Mouse (Mus musculus) limb, embryonic 13.5 days (tissue): ENCODE measurements around the gene 6430571L13Rik. TPM values are rescaled to one million over a fixed set of nuclear protein-coding genes. Genes with fewer than 3 reads are reported as not detected.

Source experiments
- ATAC-seq: fragments of 200-750 bp; cut with Nextera tagmentation; 2 replicates; pipeline ENCODE4 v1.8.0; 2017; ENCODE audit warnings: low read depth, moderate number of reproducible peaks, moderate TSS enrichment; ENCODE audit not compliant: low FRiP score
- H3K27ac ChIP-seq: fragments of 300-500 bp; sonication (generic); 2 replicates; pipeline ENCODE4 v1.5.1; 2015; ENCODE audit warnings: inconsistent platforms, mild to moderate bottlenecking, moderate library complexity
- H3K27me3 ChIP-seq: fragments of 300-500 bp; sonication (generic); 2 replicates; pipeline ENCODE4 v1.6.1; 2015; ENCODE audit warnings: mild to moderate bottlenecking, inconsistent platforms
- H3K36me3 ChIP-seq: fragments of 300-500 bp; sonication (generic); 2 replicates; pipeline ENCODE4 v1.6.1; 2015; ENCODE audit warnings: inconsistent platforms, mild to moderate bottlenecking, moderate library complexity
- H3K4me1 ChIP-seq: fragments of 300-500 bp; sonication (generic); 2 replicates; pipeline ENCODE4 v1.6.1; 2015; ENCODE audit warnings: inconsistent platforms
- H3K4me2 ChIP-seq: fragments of 300-500 bp; sonication (generic); replicated peaks from 2 replicates; pipeline ENCODE4 v1.6.1; 2015; ENCODE audit warnings: inconsistent platforms, mild to moderate bottlenecking, moderate library complexity
- H3K4me3 ChIP-seq: fragments of 300-500 bp; sonication (generic); 2 replicates; pipeline ENCODE4 v1.5.1; 2015; ENCODE audit warnings: moderate library complexity, mild to moderate bottlenecking, inconsistent platforms
- H3K9ac ChIP-seq: fragments of 300-500 bp; sonication (generic); 2 replicates; pipeline ENCODE4 v1.6.1; 2015; ENCODE audit warnings: mild to moderate bottlenecking, inconsistent platforms
- H3K9me3 ChIP-seq: fragments of 300-500 bp; sonication (generic); 2 replicates; pipeline ENCODE4 v1.6.1; 2016; ENCODE audit warnings: inconsistent platforms
- WGBS: fragments of 180-500 bp; shearing (Covaris S2); methylation state at CpG from one replicate; pipeline ENCODE4 v1.1.7; 2015; 5-methylcytosine and 5-hydroxymethylcytosine counted together
- polyA plus RNA-seq: library from polyadenylated mRNA; unstranded; fragments of >200 nt; fragmentation: Nextera tagmentation; extraction: Ambion mirVana; gene quantifications from 2 replicates; pipeline ENCODE4 v1.2.1, GENCODE M21; 2015

Gene 6430571L13Rik
- 1.1 TPM in 2 replicates for polyA plus RNA-seq

DNA sequence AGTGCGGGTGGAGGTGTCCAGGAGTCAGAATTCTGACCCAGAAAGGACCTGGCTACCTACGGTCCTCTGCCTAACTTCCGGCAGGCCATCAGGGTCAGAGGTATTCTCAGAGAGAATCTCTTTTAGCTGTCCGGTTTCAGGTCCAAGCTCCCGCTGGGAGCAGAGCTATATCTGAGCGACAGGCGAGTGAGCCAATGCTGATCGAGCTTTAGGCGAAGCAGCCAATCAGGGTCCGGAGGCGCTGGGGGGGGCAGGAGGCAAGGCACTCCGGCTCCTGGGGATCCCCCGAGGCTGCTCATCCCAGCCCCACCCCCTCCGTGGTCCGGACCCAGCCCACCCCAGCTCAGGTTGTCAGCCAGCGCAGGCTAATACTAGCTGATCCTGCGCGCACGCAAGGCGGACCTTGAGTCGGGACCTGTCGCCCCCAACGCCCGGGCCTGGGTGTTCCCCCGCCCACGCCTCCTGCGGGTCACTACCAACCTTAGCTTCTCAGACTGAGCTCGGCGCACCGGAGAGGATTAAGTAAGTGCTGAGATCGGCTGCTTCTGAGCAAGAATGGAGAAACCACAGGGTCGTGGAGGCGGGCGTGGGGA lies at the start of gene 6430571L13Rik:
6430571L13Rik (plus strand) TSS at position 336 of the 593 bp plus-strand sequence.
- Histone ChIP-seq H3K27ac (no peak within 1 kb of the TSS), H3K36me3 (no peaks in the 10 kb centered on the region)
- WGBS = under 1% methylated on average over 34 of the region's 34 CpGs

DNA sequence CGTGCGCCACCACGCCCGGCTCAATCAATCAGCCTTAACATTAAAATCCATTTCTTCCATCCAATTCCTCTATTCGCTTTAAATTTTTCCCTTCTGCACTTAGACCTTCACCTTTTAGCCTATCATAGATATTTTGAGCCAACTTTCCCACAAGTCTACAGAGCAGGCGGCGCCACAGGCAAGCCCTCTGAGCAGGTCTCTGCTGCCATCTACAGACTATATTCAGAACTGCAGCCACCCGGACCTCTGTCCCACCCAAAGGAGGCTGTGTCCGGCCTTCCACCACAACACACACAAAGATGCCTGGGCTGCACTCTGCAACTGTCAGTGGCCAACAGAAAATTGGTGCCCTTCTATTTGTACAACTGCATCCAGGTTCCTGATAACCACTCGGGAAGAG lies 49.5 kb upstream of the 6430571L13Rik start:
- WGBS = 28% methylated on average over 10 of the region's 10 CpGs
- no peak overlapping the region for H3K4me3 ChIP-seq
- H3K9ac ChIP-seq = no peak overlapping the region
- ATAC-seq = no peak
- H3K4me2 ChIP-seq = no peak overlapping the region
- H3K36me3 ChIP-seq = no peaks in the 10 kb centered on the region
- H3K27ac ChIP-seq = no peak overlapping the region
- no peaks in the 10 kb centered on the region for H3K9me3 ChIP-seq
- H3K27me3 ChIP-seq = peaks cover 21% of the 10 kb centered on the region
- H3K4me1 ChIP-seq = peaks cover 12% of the 10 kb centered on the region

More for the DNA sequence above, at the start of gene 6430571L13Rik:
- Histone ChIP-seq H3K4me1 (peaks cover 19% of the 10 kb centered on the region), H3K4me3 (peak within 1 kb of the TSS; percentile 60), H3K4me2 (peak within 1 kb of the TSS; percentile 80), H3K9ac (peak within 1 kb of the TSS; percentile 62), H3K27me3 (peaks cover 31% of the 10 kb centered on the region), H3K9me3 (no peaks in the 10 kb centered on the region)
- ATAC-seq = peak; percentile 92

DNA sequence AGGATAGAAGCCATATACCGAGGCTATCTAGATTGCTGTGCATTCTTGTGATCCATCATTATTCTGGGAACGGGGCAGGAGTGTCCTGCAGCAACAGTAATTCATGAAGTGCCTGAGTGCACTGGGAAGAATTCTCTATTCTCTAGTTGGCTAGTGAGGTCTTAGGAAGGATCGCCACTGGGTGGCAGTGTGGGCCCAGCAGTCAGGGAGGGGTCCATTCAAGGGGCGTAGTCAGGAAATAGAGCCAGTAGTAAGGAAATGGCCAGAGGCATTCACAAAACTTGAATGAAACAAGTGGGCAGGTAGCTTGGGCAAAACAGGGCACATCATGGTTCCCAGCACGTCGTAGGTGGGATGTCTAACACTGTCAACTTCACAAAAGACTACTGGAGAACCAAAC lies 46.2 kb upstream of the 6430571L13Rik start:
- WGBS = 5% methylated on average over 6 of the region's 6 CpGs
- Histone ChIP-seq H3K4me1 (peaks cover 32% of the 10 kb centered on the region), H3K9ac (no peak overlapping the region), H3K4me3 (no peak overlapping the region), H3K36me3 (no peaks in the 10 kb centered on the region), H3K27me3 (peaks cover 14% of the 10 kb centered on the region), H3K9me3 (no peaks in the 10 kb centered on the region), H3K4me2 (no peak overlapping the region), H3K27ac (no peak overlapping the region)
- no peak for ATAC-seq

DNA sequence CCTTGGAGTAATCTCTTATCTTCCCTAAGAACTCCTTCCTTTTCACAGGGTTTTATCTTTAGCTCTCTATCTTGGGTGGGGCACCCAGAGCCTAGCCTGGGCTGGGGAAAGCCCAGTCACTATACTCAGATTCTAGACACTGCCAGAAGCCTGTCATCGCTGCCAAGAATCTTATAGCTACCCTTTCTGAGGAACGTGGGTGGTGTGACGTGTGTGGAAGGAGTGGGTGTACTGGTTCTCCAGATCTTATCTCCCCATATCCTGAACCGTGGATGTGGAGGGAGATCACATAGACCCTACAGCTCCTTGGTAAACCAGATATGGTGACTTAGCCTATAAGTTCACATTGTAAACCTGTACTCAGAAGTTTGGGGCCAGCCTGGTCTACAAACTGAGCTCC lies 44.8 kb upstream of the 6430571L13Rik start:
- H3K27ac ChIP-seq = no peak overlapping the region
- H3K4me1 ChIP-seq = peaks cover 23% of the 10 kb centered on the region
- H3K9me3 ChIP-seq = no peaks in the 10 kb centered on the region
- ATAC-seq = no peak
- H3K4me2 ChIP-seq = peak overlapping the region; percentile 77
- H3K27me3 ChIP-seq = peaks cover 14% of the 10 kb centered on the region
- peaks cover 9% of the 10 kb centered on the region for H3K36me3 ChIP-seq
- H3K9ac ChIP-seq = no peak overlapping the region
- 77% methylated on average over 4 of the region's 4 CpGs for WGBS
- peak overlapping the region; percentile 65; the same call in 1 of the 2 replicates for H3K4me3 ChIP-seq

DNA sequence AAGGTAGTCTGAATTCAATTTTAAA lies 44.6 kb upstream of the 6430571L13Rik start, which contains the start of gene Cish:
Cish (plus strand) TSS at position 11 of the 25 bp plus-strand sequence.
- Histone ChIP-seq H3K27me3 (peaks cover 14% of the 10 kb centered on the region), H3K9ac (peak within 1 kb of the TSS; percentile 80), H3K27ac (peak within 1 kb of the TSS; percentile 24; the same call in 1 of the 2 replicates), H3K36me3 (peaks cover 11% of the 10 kb centered on the region), H3K9me3 (no peaks in the 10 kb centered on the region), H3K4me2 (peak within 1 kb of the TSS; percentile 77), H3K4me1 (peaks cover 23% of the 10 kb centered on the region), H3K4me3 (peak within 1 kb of the TSS; percentile 65)
- no peak for ATAC-seq

DNA sequence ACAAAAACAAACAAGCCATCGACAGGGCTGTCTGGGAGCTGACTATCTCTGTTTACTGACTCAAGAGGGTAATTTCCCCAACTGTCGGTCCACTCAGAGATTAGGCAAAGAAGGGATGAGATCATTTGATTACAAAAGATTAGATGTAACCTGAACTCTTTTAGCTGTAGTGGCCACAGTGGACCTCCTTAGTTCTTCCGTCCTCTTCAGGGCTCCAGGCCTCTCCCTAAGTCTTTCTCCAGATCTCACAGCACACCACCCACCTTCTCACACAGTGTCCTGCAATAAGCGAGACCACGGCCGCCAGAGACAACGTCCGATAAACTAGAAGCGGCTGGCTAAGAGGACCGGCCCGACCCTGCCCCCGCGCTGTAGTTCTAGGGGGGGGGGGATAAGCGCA lies 44.4 kb upstream of the 6430571L13Rik start:
- Histone ChIP-seq H3K9me3 (no peaks in the 10 kb centered on the region), H3K4me2 (peak overlapping the region; percentile 77), H3K4me1 (peaks cover 23% of the 10 kb centered on the region), H3K4me3 (peak overlapping the region; percentile 65), H3K36me3 (peaks cover 13% of the 10 kb centered on the region), H3K9ac (peak overlapping the region; percentile 59), H3K27ac (0 out of 2 replicates have a peak overlapping the region, but pooled peaks have one; percentile 15), H3K27me3 (peaks cover 14% of the 10 kb centered on the region)
- peak; percentile 45; the same call in 1 of the 2 replicates for ATAC-seq
- WGBS = 4% methylated on average over 14 of the region's 14 CpGs

DNA sequence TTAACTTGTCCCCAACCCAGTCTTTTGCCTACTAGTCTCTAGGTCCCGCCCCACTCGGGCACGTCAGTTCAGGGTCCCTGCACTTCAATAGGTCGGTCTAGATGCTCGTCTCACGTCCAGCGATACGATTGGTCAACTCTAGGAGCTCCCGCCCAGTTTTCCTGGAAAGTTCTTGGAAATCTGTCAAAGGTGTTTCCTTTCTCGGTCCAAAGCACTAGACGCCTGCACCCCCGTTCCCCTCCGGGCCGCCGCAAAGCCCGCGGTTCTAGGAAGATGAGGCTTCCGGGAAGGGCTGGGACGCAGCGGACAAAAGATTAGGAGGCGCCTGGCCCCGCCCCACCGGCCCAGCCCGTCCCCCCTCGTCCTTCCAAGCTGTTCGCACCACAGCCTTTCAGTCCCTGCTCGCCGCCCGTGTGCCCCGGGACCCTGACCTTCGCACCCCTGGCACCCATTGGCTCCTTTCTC lies 43.9 kb upstream of the 6430571L13Rik start:
- Histone ChIP-seq H3K4me1 (peaks cover 23% of the 10 kb centered on the region), H3K36me3 (peaks cover 18% of the 10 kb centered on the region), H3K27me3 (peaks cover 14% of the 10 kb centered on the region), H3K9ac (peak overlapping the region; percentile 80), H3K9me3 (no peaks in the 10 kb centered on the region), H3K4me2 (peak overlapping the region; percentile 77), H3K27ac (peak overlapping the region; percentile 24; the same call in 1 of the 2 replicates), H3K4me3 (peak overlapping the region; percentile 65)
- peak; percentile 97 for ATAC-seq
- WGBS = 0% methylated on average over 31 of the region's 31 CpGs

DNA sequence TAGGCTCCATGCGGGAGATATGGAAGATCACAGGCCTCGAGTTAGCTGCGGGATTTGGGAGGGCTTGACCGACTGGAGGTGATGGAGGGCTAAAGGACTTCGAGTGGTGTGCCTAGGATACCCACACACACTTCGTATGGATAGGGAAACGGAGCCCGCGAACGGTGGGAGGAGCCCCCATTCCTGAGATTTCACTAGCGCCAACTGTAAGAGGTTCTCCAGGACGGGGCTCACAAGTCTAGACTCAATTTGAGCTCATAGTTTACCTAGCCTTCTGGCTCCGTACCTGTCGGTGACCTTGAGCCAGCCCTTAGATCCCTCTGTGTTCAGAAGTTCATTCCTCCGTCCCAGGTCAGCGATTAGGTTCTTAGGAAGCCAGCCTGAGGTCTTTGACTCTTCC lies 43.3 kb upstream of the 6430571L13Rik start:
- H3K36me3 ChIP-seq = peaks cover 23% of the 10 kb centered on the region
- 0 out of 2 replicates have a peak, but pooled peaks have one; percentile 10 for ATAC-seq
- H3K4me1 ChIP-seq = peaks cover 23% of the 10 kb centered on the region
- H3K4me2 ChIP-seq = peak overlapping the region; percentile 77
- WGBS = 14% methylated on average over 16 of the region's 16 CpGs
- peak overlapping the region; percentile 24; the same call in 1 of the 2 replicates for H3K27ac ChIP-seq
- no peaks in the 10 kb centered on the region for H3K9me3 ChIP-seq
- H3K9ac ChIP-seq = peak overlapping the region; percentile 80
- peaks cover 14% of the 10 kb centered on the region for H3K27me3 ChIP-seq
- peak overlapping the region; percentile 65 for H3K4me3 ChIP-seq

DNA sequence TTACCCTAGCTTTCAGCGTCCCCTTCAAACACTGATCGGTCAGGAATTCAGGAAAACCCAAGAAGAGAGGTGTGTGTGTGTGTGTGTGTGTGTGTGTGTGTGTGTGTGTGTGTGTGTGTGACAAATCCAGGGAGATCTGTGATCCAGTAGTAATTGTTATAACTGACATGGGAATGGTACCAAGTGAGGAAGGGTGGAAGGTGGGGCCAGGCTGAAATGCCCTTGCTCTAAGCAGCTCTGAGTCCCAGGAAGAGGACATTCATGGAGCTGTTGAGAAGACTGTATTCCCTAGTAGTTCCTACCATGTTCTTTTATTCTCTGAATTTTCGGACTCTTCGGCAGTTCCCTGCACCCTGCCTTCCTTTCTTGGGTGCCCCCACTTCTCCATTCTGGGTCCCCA lies 42.7 kb upstream of the 6430571L13Rik start:
- peak overlapping the region; percentile 65 for H3K4me3 ChIP-seq
- 84% methylated on average over 4 of the region's 4 CpGs for WGBS
- peaks cover 11% of the 10 kb centered on the region for H3K27me3 ChIP-seq
- no peak for ATAC-seq
- peaks cover 23% of the 10 kb centered on the region for H3K4me1 ChIP-seq
- H3K4me2 ChIP-seq = peak overlapping the region; percentile 77
- no peaks in the 10 kb centered on the region for H3K9me3 ChIP-seq
- peak overlapping the region; percentile 80 for H3K9ac ChIP-seq
- H3K27ac ChIP-seq = no peak overlapping the region
- H3K36me3 ChIP-seq = peaks cover 25% of the 10 kb centered on the region

DNA sequence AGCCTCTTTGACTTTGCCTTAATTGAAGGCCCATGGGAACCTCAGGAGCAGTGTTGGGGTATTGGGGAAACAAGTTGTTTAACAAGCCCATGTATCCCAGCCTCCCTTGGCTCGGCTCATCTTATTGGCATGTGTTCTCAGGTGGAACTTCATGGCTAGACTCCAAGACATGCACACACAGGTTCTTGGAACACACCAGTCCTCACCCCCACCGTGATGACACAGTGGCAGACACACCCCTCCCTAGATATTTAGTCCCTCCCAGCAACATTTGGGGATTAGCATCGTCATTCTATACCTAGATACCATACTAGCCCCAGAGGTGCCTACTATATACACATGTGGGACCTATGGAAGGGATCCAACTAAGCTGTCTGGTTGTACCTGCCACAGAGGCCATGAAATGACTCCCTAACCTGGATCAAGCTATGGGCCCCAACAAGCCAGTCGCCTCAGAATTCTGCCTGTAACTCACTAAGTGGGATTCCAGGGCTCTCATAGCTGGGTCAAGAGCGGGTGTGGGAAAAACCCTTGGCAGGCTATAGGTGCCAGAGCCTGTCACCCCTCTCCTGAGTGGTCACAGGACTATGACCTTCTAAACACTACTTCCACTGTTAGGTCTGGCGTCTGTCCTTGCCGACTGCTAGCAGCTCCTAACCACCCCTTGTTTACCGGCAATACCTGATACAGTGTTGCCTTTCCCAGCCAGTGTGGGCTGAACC lies 42.2 kb upstream of the 6430571L13Rik start:
- no peak overlapping the region for H3K27ac ChIP-seq
- peak overlapping the region; percentile 65 for H3K4me3 ChIP-seq
- H3K36me3 ChIP-seq = peaks cover 28% of the 10 kb centered on the region
- H3K4me2 ChIP-seq = peak overlapping the region; percentile 77
- no peak overlapping the region; the same call in 1 of the 2 replicates for H3K9ac ChIP-seq
- no peaks in the 10 kb centered on the region for H3K9me3 ChIP-seq
- no peak for ATAC-seq
- peaks cover 23% of the 10 kb centered on the region for H3K4me1 ChIP-seq
- peaks cover 6% of the 10 kb centered on the region; the same call in 1 of the 2 replicates for H3K27me3 ChIP-seq
- WGBS = 71% methylated on average over 8 of the region's 8 CpGs

DNA sequence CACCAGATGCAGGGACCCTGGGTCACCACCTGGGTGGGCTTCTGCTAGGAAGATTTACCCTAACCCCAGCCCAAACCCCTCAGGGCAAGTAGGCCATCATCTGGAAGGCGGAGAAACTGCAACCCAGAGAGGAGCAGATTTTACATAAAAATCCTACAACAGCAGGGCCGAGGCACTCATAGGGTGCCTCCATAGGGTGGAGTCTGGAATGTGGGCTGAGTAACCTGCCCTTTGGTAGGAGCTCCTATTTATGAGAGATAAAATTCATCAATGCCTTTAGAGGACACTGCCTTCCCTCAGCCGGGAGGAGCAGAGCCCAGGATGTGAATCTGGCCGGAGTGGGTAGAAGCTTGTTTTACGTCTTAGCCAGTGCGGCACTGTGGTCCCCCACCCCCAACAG lies 41.5 kb upstream of the 6430571L13Rik start:
- 78% methylated on average over 6 of the region's 6 CpGs for WGBS

DNA sequence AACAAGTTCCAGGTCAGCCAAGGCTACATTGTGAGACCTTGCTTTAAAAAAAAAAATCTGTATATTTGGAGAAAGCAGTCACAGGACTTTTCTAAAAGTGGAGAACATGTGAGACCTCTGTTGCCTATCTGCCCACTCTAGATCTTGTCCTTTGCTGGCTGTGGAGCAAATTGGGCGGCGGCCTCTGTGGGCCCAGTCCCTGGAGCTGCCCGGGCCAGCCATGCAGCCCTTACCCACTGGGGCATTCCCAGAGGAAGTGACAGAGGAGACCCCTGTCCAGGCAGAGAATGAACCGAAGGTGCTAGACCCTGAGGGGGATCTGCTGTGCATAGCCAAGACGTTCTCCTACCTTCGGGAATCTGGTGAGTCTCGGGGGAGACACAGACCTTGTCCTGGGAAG lies 40.6 kb upstream of the 6430571L13Rik start:
- ATAC-seq = no peak
- no peak overlapping the region for H3K27ac ChIP-seq
- peaks cover 6% of the 10 kb centered on the region; the same call in 1 of the 2 replicates for H3K27me3 ChIP-seq
- no peak overlapping the region for H3K4me3 ChIP-seq
- 86% methylated on average over 7 of the region's 7 CpGs for WGBS
- H3K9ac ChIP-seq = no peak overlapping the region
- H3K4me2 ChIP-seq = no peak overlapping the region
- H3K36me3 ChIP-seq = peaks cover 32% of the 10 kb centered on the region
- peaks cover 23% of the 10 kb centered on the region for H3K4me1 ChIP-seq
- H3K9me3 ChIP-seq = no peaks in the 10 kb centered on the region

More for the DNA sequence above, 41.5 kb upstream of the 6430571L13Rik start:
- no peak for ATAC-seq
- H3K27ac ChIP-seq = no peak overlapping the region
- peaks cover 23% of the 10 kb centered on the region for H3K4me1 ChIP-seq
- H3K27me3 ChIP-seq = peaks cover 6% of the 10 kb centered on the region; the same call in 1 of the 2 replicates
- peaks cover 32% of the 10 kb centered on the region for H3K36me3 ChIP-seq
- H3K4me3 ChIP-seq = no peak overlapping the region
- H3K4me2 ChIP-seq = 0 out of 2 replicates have a peak overlapping the region, but pooled peaks have one; percentile 0
- no peaks in the 10 kb centered on the region for H3K9me3 ChIP-seq
- no peak overlapping the region for H3K9ac ChIP-seq
